Mouse (Mus musculus): ENCODE measurements at regions not wholly inside any gene's neighbourhood (a gene's known extent, or its start where the extent isn't known, plus 50 kb on each side); places are given as distances from the start of the nearest gene placed in this dataset.

GRCm38 (mm10) chr12:35334344-35335075 is 200.3 kb downstream of the Ahr start:
- TF ChIP-seq MAFK (IDR thresholded peaks at IDR 0.05; ENCODE audit: borderline replicate concordance, low read depth, low read length) (no peak), KAT2A (conservative IDR thresholded peaks at IDR 0.05; ENCODE audit: low read depth, low read length) (no peak), CHD1 (IDR thresholded peaks at IDR 0.05; ENCODE audit: low read depth, low read length) (no peak), ZMIZ1 (IDR thresholded peaks at IDR 0.05; ENCODE audit: low read depth, low read length) (no peak), TCF12 (IDR thresholded peaks at IDR 0.05; ENCODE audit: low read depth, low read length) (no peak), USF1 (IDR thresholded peaks at IDR 0.05; ENCODE audit: low read depth, low read length) (no peak), JUND (IDR thresholded peaks at IDR 0.05; ENCODE audit: low read depth, low read length) (no peak)
- Histone ChIP-seq H3K4me3 (ENCODE audit: control insufficient read depth in 1 of 2, insufficient read depth in 1 of 2, low read depth in 2 of 2, low read length in 2 of 2) (no peak overlapping the region), H3K4me1 (ENCODE audit: control insufficient read depth in 1 of 2, insufficient read depth in 2 of 2, low read length in 2 of 2) (no peaks in the 10 kb centered on the region), H3K36me3 (ENCODE audit: control insufficient read depth in 1 of 2, insufficient read depth in 2 of 2, low read length in 2 of 2) (no peaks in the 10 kb centered on the region), H3K27ac (ENCODE audit: control insufficient read depth, low read depth, low read length) (no peak overlapping the region), H3K9ac (ENCODE audit: control insufficient read depth, low read depth, low read length, poor library complexity, severe bottlenecking) (no peak overlapping the region), H3K9me3 (replicated peaks; ENCODE audit: insufficient read depth, low read length) (no peaks in the 10 kb centered on the region), H3K27me3 (ENCODE audit: control insufficient read depth in 1 of 2, insufficient read depth in 2 of 2, low read length in 2 of 2) (no peaks in the 10 kb centered on the region), H3K79me2 (ENCODE audit: control insufficient read depth, insufficient read depth, low read length, poor library complexity) (no peaks in the 10 kb centered on the region)
- DNase-seq (ENCODE audit: low read depth, low spot score), result no peak

- H3K27me3 ChIP-seq (ENCODE audit: control insufficient read depth in 1 of 2, insufficient read depth in 2 of 2, low read length in 2 of 2), result no peaks in the 10 kb centered on the region
- H3K4me1 ChIP-seq (ENCODE audit: control insufficient read depth in 1 of 2, insufficient read depth in 2 of 2, low read length in 2 of 2), result no peaks in the 10 kb centered on the region
- H3K9ac ChIP-seq (ENCODE audit: control insufficient read depth, low read depth, low read length, poor library complexity, severe bottlenecking), result no peak overlapping the region
- no peak overlapping the region for H3K4me3 ChIP-seq (ENCODE audit: control insufficient read depth in 1 of 2, insufficient read depth in 1 of 2, low read depth in 2 of 2, low read length in 2 of 2)
- H3K9me3 ChIP-seq (replicated peaks; ENCODE audit: insufficient read depth, low read length), result no peaks in the 10 kb centered on the region
- H3K27ac ChIP-seq (ENCODE audit: control insufficient read depth, low read depth, low read length), result no peak overlapping the region
- DNase-seq (ENCODE audit: low read depth, low spot score), result peak; percentile 42
- TF ChIP-seq CTCF (IDR thresholded peaks at IDR 0.05 in 2 of 3, conservative IDR thresholded peaks at IDR 0.05 in 1 of 3; ENCODE audit: control insufficient read depth in 1 of 3, insufficient read depth in 1 of 3, low read depth in 2 of 3, low read length in 3 of 3, poor library complexity in 1 of 3, severe bottlenecking in 1 of 3), result peak; percentile 34 to 51 (median 50)
- no peak for TF ChIP-seq MAZ (IDR thresholded peaks at IDR 0.05; ENCODE audit: low read depth, low read length)
- no peak for TF ChIP-seq UBTF (IDR thresholded peaks at IDR 0.05; ENCODE audit: borderline replicate concordance, insufficient read depth, low read depth, low read length)
- H3K79me2 ChIP-seq (ENCODE audit: control insufficient read depth, insufficient read depth, low read length, poor library complexity), result no peaks in the 10 kb centered on the region
- no peaks in the 10 kb centered on the region for H3K36me3 ChIP-seq (ENCODE audit: control insufficient read depth in 1 of 2, insufficient read depth in 2 of 2, low read length in 2 of 2)
Observed at GRCm38 (mm10) chr12:35331303-35331702, 203.5 kb downstream of the Ahr start.

- Histone ChIP-seq H3K79me2 (ENCODE audit: control insufficient read depth, insufficient read depth, low read length, poor library complexity) (no peaks in the 10 kb centered on the region), H3K36me3 (ENCODE audit: control insufficient read depth in 1 of 2, insufficient read depth in 2 of 2, low read length in 2 of 2) (no peaks in the 10 kb centered on the region), H3K27me3 (ENCODE audit: control insufficient read depth in 1 of 2, insufficient read depth in 2 of 2, low read length in 2 of 2) (no peaks in the 10 kb centered on the region), H3K27ac (ENCODE audit: control insufficient read depth, low read depth, low read length) (no peak overlapping the region), H3K4me1 (ENCODE audit: control insufficient read depth in 1 of 2, insufficient read depth in 2 of 2, low read length in 2 of 2) (no peaks in the 10 kb centered on the region), H3K4me3 (ENCODE audit: control insufficient read depth in 1 of 2, insufficient read depth in 1 of 2, low read depth in 2 of 2, low read length in 2 of 2) (no peak overlapping the region), H3K9me3 (replicated peaks; ENCODE audit: insufficient read depth, low read length) (no peaks in the 10 kb centered on the region), H3K9ac (ENCODE audit: control insufficient read depth, low read depth, low read length, poor library complexity, severe bottlenecking) (no peak overlapping the region)
- peak; percentile 6 for DNase-seq (ENCODE audit: low read depth, low spot score)
- TF ChIP-seq MEF2A (IDR thresholded peaks at IDR 0.05; ENCODE audit: extremely low read depth, insufficient replicate concordance, low read depth, low read length, poor library complexity, severe bottlenecking), result no peak
- TF ChIP-seq CTCF (IDR thresholded peaks at IDR 0.05 in 2 of 3, conservative IDR thresholded peaks at IDR 0.05 in 1 of 3; ENCODE audit: control insufficient read depth in 1 of 3, insufficient read depth in 1 of 3, low read depth in 2 of 3, low read length in 3 of 3, poor library complexity in 1 of 3, severe bottlenecking in 1 of 3), result no peak
- no peak for TF ChIP-seq UBTF (IDR thresholded peaks at IDR 0.05; ENCODE audit: borderline replicate concordance, insufficient read depth, low read depth, low read length)
- TF ChIP-seq SIN3A (IDR thresholded peaks at IDR 0.05; ENCODE audit: low read length), result no peak
- no peak for TF ChIP-seq HCFC1 (IDR thresholded peaks at IDR 0.05; ENCODE audit: low read depth, low read length)
- no peak for TF ChIP-seq ZMIZ1 (IDR thresholded peaks at IDR 0.05; ENCODE audit: low read depth, low read length)
- no peak for TF ChIP-seq MAFK (IDR thresholded peaks at IDR 0.05; ENCODE audit: borderline replicate concordance, low read depth, low read length)
- TF ChIP-seq ETS1 (IDR thresholded peaks at IDR 0.05; ENCODE audit: low read depth, low read length), result no peak
- TF ChIP-seq MYB (IDR thresholded peaks at IDR 0.05; ENCODE audit: low read depth, low read length), result no peak
- TF ChIP-seq ZNF384 (IDR thresholded peaks at IDR 0.05; ENCODE audit: low read depth, low read length), result no peak
- no peak for TF ChIP-seq BHLHE40 (IDR thresholded peaks at IDR 0.05; ENCODE audit: borderline replicate concordance, low read depth, low read length)
- no peak for TF ChIP-seq MAX (IDR thresholded peaks at IDR 0.05; ENCODE audit: low read length)
Observed at GRCm38 (mm10) chr12:35329699-35330098, 205.1 kb downstream of the Ahr start.
